Mouse (Mus musculus) thymus, adult 2 months (tissue): Measurements from ENCODE around the gene Rnpep.

Experiments
- CTCF ChIP-seq: fragments of 200-500 bp; IDR thresholded peaks from 2 replicates; pipeline ENCODE4 v1.5.1; 2012; ENCODE audit warnings: mild to moderate bottlenecking, control low read depth, low read length, moderate library complexity, borderline replicate concordance; ENCODE audit not compliant: control insufficient read depth, poor library complexity, insufficient read depth; ENCODE audit errors: extremely low read depth
- POLR2A ChIP-seq: fragments of 200-500 bp; IDR thresholded peaks from 2 replicates; pipeline ENCODE4 v1.6.1; 2012; ENCODE audit warnings: mild to moderate bottlenecking, low read length, control low read depth, moderate library complexity; ENCODE audit not compliant: control insufficient read depth, poor library complexity, insufficient read depth; ENCODE audit errors: extremely low read depth

DNA sequence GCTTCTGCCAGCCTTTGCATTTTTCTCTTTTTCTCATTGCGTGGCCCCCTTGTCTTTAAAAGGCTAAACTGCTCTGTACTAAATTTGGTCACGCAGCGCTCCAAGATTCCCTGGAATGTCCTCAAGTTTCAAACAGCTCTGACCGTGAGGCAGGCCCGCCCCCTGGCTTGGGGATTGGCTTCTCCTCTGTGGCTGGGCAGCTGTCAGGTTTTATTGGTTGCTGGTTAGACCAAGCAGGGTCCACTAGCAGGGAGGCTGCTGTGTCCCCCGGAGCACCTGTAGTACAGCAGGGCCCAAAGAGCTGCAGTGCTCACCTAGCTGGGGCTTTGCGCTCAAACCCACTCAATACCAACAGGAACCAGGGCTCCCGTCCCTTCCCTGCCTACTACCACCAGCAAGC, 40.7 kb upstream of the Rnpep start, which contains the start of gene Lmod1:
- TF ChIP-seq POLR2A: no peak
- no peak for TF ChIP-seq CTCF
